In the genomic region with DNA sequence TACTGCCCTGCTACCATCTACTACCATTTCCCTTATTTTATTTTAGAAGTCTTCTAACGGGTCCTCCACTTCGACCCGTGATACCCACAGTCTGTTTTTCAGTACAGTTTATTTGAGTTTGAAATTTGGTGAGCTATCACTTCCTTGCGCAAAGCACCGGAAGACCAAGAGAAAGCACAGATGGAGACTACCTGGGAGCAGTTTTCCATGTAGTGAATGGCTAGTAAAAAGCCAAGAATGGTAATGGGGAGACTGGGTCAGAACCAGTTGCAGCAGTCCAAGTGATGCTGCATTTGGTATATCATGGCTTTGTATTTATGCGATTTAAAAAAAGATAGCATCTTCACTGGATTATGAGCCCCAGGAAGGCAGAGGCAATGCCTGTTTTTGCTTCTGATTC, we compare ENCODE assay signal across 18 mouse cellular contexts. TPM values are rescaled to one million over a fixed set of nuclear protein-coding genes. Genes with fewer than 3 reads are reported as not detected.
"Had no signal": no experiment of that assay in that cellular context is flagged by ENCODE, and none has a peak within 500 bp of the region (broad histone marks: within the 10 kb centered on the region; RNA-seq: fewer than 3 reads in every experiment).

No protein-coding gene starts in this region.

- H3K4me3 ChIP-seq: lung, embryonic 15.5 days; megakaryocyte, embryonic 14.5 days; midbrain, embryonic 13.5 days; midbrain, embryonic 15.5 days; neural tube, embryonic 12.5 days; stomach, embryonic 15.5 days had no signal

- H3K27ac ChIP-seq: lung, embryonic 15.5 days; macrophage; midbrain, embryonic 13.5 days; midbrain, embryonic 15.5 days; neural tube, embryonic 12.5 days; stomach, embryonic 15.5 days; stomach, postnatal 0 days had no signal

- DNase-seq: lung, adult 2 months; lung, postnatal 14 days; lung, postnatal 36 days; right cerebral cortex, postnatal 14 days; thymus, adult 2 months; thymus, postnatal 25 days; thymus, postnatal 4 days had no signal

RNA-seq across cellular contexts. Expression of gene Rnf182, which starts 15.8 kb away (rescaled TPM):
- total RNA-seq: megakaryocyte progenitor cell, adult 5-6 weeks; monocyte, adult 5-6 weeks; neutrophil, adult 5-6 weeks had no signal
